Mouse (Mus musculus) lung, embryonic 14.5 days (tissue): ENCODE data around the gene Fermt2. TPM values are rescaled to one million over a fixed set of nuclear protein-coding genes. Genes with fewer than 3 reads are reported as not detected.
A peak's percentile ranks its signal among the peaks of the same experiment; 100 is the strongest.

ENCODE experiments used
- ATAC-seq: fragments of 200-750 bp; cut with Nextera tagmentation; 2 replicates; pipeline ENCODE4 v1.8.0; 2017; ENCODE audit warnings: mild to moderate bottlenecking, moderate TSS enrichment, moderate library complexity; ENCODE audit not compliant: insufficient read depth
- DNase-seq: peaks from one replicate; pipeline ENCODE4 v3.0.0-alpha.2; 2015
- H3K27ac ChIP-seq: fragments of 300-500 bp; sonication (generic); 2 replicates; pipeline ENCODE4 v1.5.1; 2014; ENCODE audit warnings: low read depth, mild to moderate bottlenecking, moderate library complexity
- H3K27me3 ChIP-seq: fragments of 300-500 bp; sonication (generic); 2 replicates; pipeline ENCODE4 v1.6.1; 2014; ENCODE audit warnings: low read length, control low read depth; ENCODE audit not compliant: insufficient read depth
- H3K36me3 ChIP-seq: fragments of 300-500 bp; sonication (generic); 2 replicates; pipeline ENCODE4 v1.6.1; 2014; ENCODE audit warnings: control low read depth; ENCODE audit not compliant: insufficient read depth
- H3K4me1 ChIP-seq: fragments of 300-500 bp; sonication (generic); 2 replicates; pipeline ENCODE4 v1.6.1; 2014; ENCODE audit warnings: antibody characterized with exemption, control low read depth; ENCODE audit not compliant: insufficient read depth
- H3K4me2 ChIP-seq: fragments of 300-500 bp; sonication (generic); 2 replicates; pipeline ENCODE4 v1.6.1; 2014; ENCODE audit warnings: mild to moderate bottlenecking
- H3K4me3 ChIP-seq: fragments of 300-500 bp; sonication (generic); 2 replicates; pipeline ENCODE4 v1.5.1; 2014; ENCODE audit warnings: low read depth, low read length
- H3K9ac ChIP-seq: fragments of 300-500 bp; sonication (generic); 2 replicates; pipeline ENCODE4 v1.6.1; 2014
- H3K9me3 ChIP-seq: fragments of 300-500 bp; sonication (generic); 2 replicates; pipeline ENCODE4 v1.6.1; 2016; ENCODE audit warnings: low read depth, low read length, control low read depth
- CTCF ChIP-seq: IDR thresholded peaks from 2 replicates; pipeline ENCODE4 v1.5.1; 2016; ENCODE audit warnings: antibody characterized with exemption, low read depth
- WGBS: fragments of 180-500 bp; shearing (Covaris S2); extraction: QIAGEN DNeasy Blood & Tissue Kit; methylation state at CpG from one replicate; pipeline ENCODE4 v1.1.7; 2014; 5-methylcytosine and 5-hydroxymethylcytosine counted together
- polyA plus RNA-seq: library from polyadenylated mRNA; unstranded; fragments of >200 nt; fragmentation: Nextera tagmentation; extraction: Ambion mirVana; gene quantifications from 2 replicates; pipeline ENCODE4 v1.2.1, GENCODE M21; 2014

Fermt2 gene
- polyA plus RNA-seq, 1 experiment from 2014 or later, result 209 TPM

- no peaks in the 10 kb centered on the region for H3K27me3 ChIP-seq
- WGBS, result 69% methylated on average over 5 of the region's 6 CpGs
- peaks cover 8% of the 10 kb centered on the region; the same call in 1 of the 2 replicates for H3K4me1 ChIP-seq
- no peak for TF ChIP-seq CTCF
- H3K27ac ChIP-seq, result no peak overlapping the region
- DNase-seq, result no peak
- no peak for ATAC-seq
- H3K9ac ChIP-seq, result no peak overlapping the region
- H3K9me3 ChIP-seq, result no peaks in the 10 kb centered on the region
- H3K36me3 ChIP-seq, result no peaks in the 10 kb centered on the region
- H3K4me2 ChIP-seq, result no peak overlapping the region
- no peak overlapping the region for H3K4me3 ChIP-seq
Observed at GRCm38 (mm10) chr14:45544026-45544425, 14.1 kb upstream of the Fermt2 start.

- Histone ChIP-seq H3K4me1 (peaks cover 8% of the 10 kb centered on the region; the same call in 1 of the 2 replicates), H3K4me3 (no peak overlapping the region), H3K36me3 (no peaks in the 10 kb centered on the region), H3K9ac (no peak overlapping the region), H3K9me3 (no peaks in the 10 kb centered on the region), H3K4me2 (peak overlapping the region; percentile 7; the same call in 1 of the 2 replicates), H3K27me3 (no peaks in the 10 kb centered on the region), H3K27ac (peak overlapping the region; percentile 83)
- peak; percentile 79 for TF ChIP-seq CTCF
- ATAC-seq (peak; percentile 82), DNase-seq (peak; percentile 89)
- 27% methylated on average over 12 of the region's 12 CpGs for WGBS
Observed at GRCm38 (mm10) chr14:45539659-45540468, 9.9 kb upstream of the Fermt2 start.

- peak overlapping the region; percentile 85 for H3K9ac ChIP-seq
- no peaks in the 10 kb centered on the region for H3K27me3 ChIP-seq
- peak overlapping the region; percentile 98 for H3K27ac ChIP-seq
- no peak; the same call in 1 of the 2 replicates for TF ChIP-seq CTCF
- ATAC-seq, result peak; percentile 62
- H3K4me1 ChIP-seq, result peaks cover 4% of the 10 kb centered on the region; the same call in 1 of the 2 replicates
- H3K36me3 ChIP-seq, result 0 out of 2 replicates have a peak, but pooled peaks cover under 1% of the 10 kb centered on the region
- peak overlapping the region; percentile 73 for H3K4me3 ChIP-seq
- peak; percentile 50 for DNase-seq
- H3K9me3 ChIP-seq, result no peaks in the 10 kb centered on the region
- under 1% methylated on average over 37 of the region's 37 CpGs for WGBS
- H3K4me2 ChIP-seq, result peak overlapping the region; percentile 76
Observed at GRCm38 (mm10) chr14:45530364-45531345, 737 bp upstream of the Fermt2 start.

- DNase-seq (peak; percentile 66), ATAC-seq (peak; percentile 32; the same call in 1 of the 2 replicates)
- peak overlapping the region; percentile 76 for H3K4me2 ChIP-seq
- no peak for TF ChIP-seq CTCF
- H3K4me1 ChIP-seq, result peaks cover 4% of the 10 kb centered on the region; the same call in 1 of the 2 replicates
- WGBS, result under 1% methylated on average over 13 of the region's 13 CpGs
- peak overlapping the region; percentile 85 for H3K9ac ChIP-seq
- H3K27me3 ChIP-seq, result no peaks in the 10 kb centered on the region
- 0 out of 2 replicates have a peak, but pooled peaks cover 5% of the 10 kb centered on the region for H3K36me3 ChIP-seq
- no peaks in the 10 kb centered on the region for H3K9me3 ChIP-seq
- peak overlapping the region; percentile 98 for H3K27ac ChIP-seq
- peak overlapping the region; percentile 73 for H3K4me3 ChIP-seq
Observed at GRCm38 (mm10) chr14:45528861-45529260, 1.1 kb downstream of the Fermt2 start.

- Histone ChIP-seq H3K4me1 (0 out of 2 replicates have a peak, but pooled peaks cover 3% of the 10 kb centered on the region), H3K9ac (no peak overlapping the region), H3K9me3 (no peaks in the 10 kb centered on the region), H3K36me3 (peaks cover 16% of the 10 kb centered on the region), H3K4me3 (no peak overlapping the region), H3K27ac (no peak overlapping the region), H3K4me2 (no peak overlapping the region), H3K27me3 (no peaks in the 10 kb centered on the region)
- TF ChIP-seq CTCF, result no peak
- no peak for DNase-seq
- 76% methylated on average over 11 of the region's 11 CpGs for WGBS
- no peak for ATAC-seq
Observed at GRCm38 (mm10) chr14:45515771-45516170, 14.1 kb downstream of the Fermt2 start.

- no peaks in the 10 kb centered on the region for H3K27me3 ChIP-seq
- no peak overlapping the region for H3K9ac ChIP-seq
- H3K4me3 ChIP-seq, result no peak overlapping the region
- H3K27ac ChIP-seq, result no peak overlapping the region
- no peak overlapping the region for H3K4me2 ChIP-seq
- no peak for TF ChIP-seq CTCF
- H3K9me3 ChIP-seq, result no peaks in the 10 kb centered on the region
- no peak for ATAC-seq
- 25% methylated on average over 4 of the region's 4 CpGs for WGBS
- H3K36me3 ChIP-seq, result peaks cover 16% of the 10 kb centered on the region
- no peak for DNase-seq
- peaks cover 23% of the 10 kb centered on the region for H3K4me1 ChIP-seq
Observed at GRCm38 (mm10) chr14:45510787-45511186, 19.1 kb downstream of the Fermt2 start.
